Mouse (Mus musculus): Measurements from ENCODE around the gene Ppil2. TPM values are rescaled to one million over a fixed set of nuclear protein-coding genes. Genes with fewer than 3 reads are reported as not detected.

Gene Ppil2
- total RNA-seq, 2 experiments from 2014 or later = 42.4 to 43.1 TPM

DNA sequence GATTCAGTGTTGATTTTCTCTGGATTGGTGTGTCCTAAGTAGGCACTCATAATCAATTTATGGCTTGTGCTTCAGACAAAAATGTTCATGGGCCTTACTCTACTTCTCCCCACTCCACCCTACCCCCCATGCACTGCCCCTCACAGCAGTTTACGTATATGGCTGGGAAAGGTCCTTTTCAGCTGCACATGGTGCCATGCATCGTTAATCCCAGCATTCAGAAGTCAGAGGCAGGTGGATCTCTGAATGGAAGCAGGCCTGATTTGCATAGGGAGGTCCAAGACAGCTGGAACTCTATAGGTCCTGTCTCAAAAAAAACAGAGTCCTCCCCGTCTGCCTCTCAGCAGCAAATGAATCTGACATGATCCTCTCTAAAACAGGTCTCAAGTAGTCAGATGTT lies 65.8 kb downstream of the Ppil2 start:
- intact Hi-C loops (cut with DNase I) = no loop called here
- no peak for DNase-seq

DNA sequence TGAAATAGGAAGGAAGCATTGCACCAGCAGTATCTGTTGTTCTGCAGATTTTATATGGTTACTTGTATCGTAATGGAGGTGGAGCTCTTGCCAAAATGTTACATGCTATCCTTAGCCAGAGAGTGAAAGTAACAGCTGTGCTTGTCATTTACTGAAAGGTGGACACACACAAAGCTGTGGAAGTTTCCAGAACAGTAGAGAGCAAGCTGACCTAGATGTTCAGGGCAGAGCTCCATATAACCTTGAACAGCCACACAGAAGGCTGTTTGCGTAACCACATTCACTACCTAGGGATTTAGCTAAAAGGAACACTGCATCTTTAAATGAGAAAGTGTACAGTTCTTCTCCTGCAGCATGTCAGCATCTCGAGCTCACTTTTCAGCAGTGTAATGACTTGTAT lies 66.7 kb downstream of the Ppil2 start:
- intact Hi-C loops (cut with DNase I) = no loop called here
- no peak for DNase-seq

DNA sequence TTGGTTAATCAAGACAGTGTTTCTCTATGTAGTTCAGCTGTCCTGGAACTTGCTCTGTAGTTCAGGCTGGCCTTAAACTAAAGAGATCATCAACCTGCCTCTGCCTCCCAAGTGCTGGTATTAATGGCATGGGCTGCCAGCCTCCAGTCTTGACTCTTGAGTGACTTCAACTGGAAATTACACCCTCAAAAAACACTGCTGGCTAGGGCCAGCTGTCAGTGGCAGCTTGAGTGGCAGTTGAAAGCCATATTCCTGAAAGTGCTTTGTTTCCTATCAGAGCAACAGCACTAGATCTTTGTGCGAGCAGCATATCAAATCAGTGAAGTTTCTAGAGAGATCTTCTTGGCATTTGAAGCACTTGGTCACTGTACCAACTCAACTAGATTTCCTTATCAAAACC lies 69.6 kb downstream of the Ppil2 start:
- no peak for DNase-seq
- intact Hi-C loops (cut with DNase I) = no loop called here

DNA sequence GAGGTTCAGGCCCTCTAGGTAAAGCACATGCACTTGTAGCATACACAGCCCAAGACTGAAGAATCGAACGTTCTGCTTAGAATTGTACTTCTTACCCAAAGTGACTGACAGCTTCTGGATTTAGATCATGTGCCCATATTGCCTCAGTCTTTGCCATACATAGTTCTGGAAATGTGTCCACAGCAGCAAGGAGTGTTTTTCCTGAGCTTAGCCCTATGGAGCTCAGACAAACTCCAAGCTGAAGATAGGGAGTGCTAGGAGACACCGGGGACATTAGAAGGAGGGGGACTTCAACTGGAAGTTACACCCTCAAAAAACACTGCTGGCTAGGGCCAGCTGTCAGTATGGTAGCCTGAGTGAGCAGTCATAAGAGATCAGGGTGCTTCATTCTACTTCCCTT lies 70.3 kb downstream of the Ppil2 start:
- intact Hi-C loops (cut with DNase I) = no loop called here
- no peak for DNase-seq

Small RNAs within 50 kb of the gene (microRNA-seq; reads per million reads assigned to microRNA genes)
- gene Mir130b = 75.5 to 216 reads per million in 2 experiments
- gene Mir301b = 0.36 to 3.8 reads per million in 2 experiments

Other genes with a start within 250 kb of the Ppil2 start
- gene Igll1, start 247.3 kb downstream of the Ppil2 start, total RNA-seq (2021) = not detected
- gene Top3b, start 240.5 kb downstream of the Ppil2 start, total RNA-seq (2021) = 10 to 100 TPM; 36.8 TPM
- gene Vpreb1, start 240.4 kb downstream of the Ppil2 start, total RNA-seq (2021) = under 1 TPM in 1 of 2 experiments, not detected in 1; 0.41 TPM
- gene Ppm1f, start 214.8 kb downstream of the Ppil2 start, total RNA-seq (2021) = 10 to 100 TPM; 33.4 to 35.7 TPM
- gene Mapk1, start 127.9 kb downstream of the Ppil2 start, total RNA-seq (2021) = 100 to 1,000 TPM; 109 to 114 TPM
- 1 to 10 TPM; 2.9 to 3.3 TPM for gene Ypel1, start 41.6 kb downstream of the Ppil2 start, total RNA-seq (2021)
- 1 to 10 TPM in 1 of 2 experiments, not detected in 1; 2.4 TPM for gene 2610318N02Rik, start 13.9 kb upstream of the Ppil2 start, total RNA-seq (2021)
- 1 to 10 TPM; 6.7 to 9.3 TPM for gene Sdf2l1, start 21.1 kb upstream of the Ppil2 start, total RNA-seq (2021)
- gene Ydjc, start 33.4 kb upstream of the Ppil2 start, total RNA-seq (2021) = 1 to 10 TPM; 1.3 TPM
- gene Ccdc116, start 36.0 kb upstream of the Ppil2 start, total RNA-seq (2021) = under 1 TPM in 1 of 2 experiments, not detected in 1; 0.31 TPM
- 100 to 1,000 TPM; 114 to 118 TPM for gene Ube2l3, start 91.4 kb upstream of the Ppil2 start, total RNA-seq (2021)
- under 1 TPM; 0.05 to 0.07 TPM for gene Rimbp3, start 97.3 kb upstream of the Ppil2 start, total RNA-seq (2021)
- 1 to 10 TPM; 1.8 to 2.1 TPM for gene Hic2, start 122.3 kb upstream of the Ppil2 start, total RNA-seq (2021)
- gene Tmem191c, start 164.8 kb upstream of the Ppil2 start, total RNA-seq (2021) = 1 to 10 TPM; 2.7 to 3.9 TPM
- gene Serpind1, start 220.1 kb upstream of the Ppil2 start, total RNA-seq (2021) = 1 to 10 TPM; 2.1 to 2.2 TPM